8 mouse cellular contexts compared by ENCODE assay signal in genomic region chr4:106837964-106838363, GRCm38 (mm10). TPM values are rescaled to one million over a fixed set of nuclear protein-coding genes. Genes with fewer than 3 reads are reported as not detected.
DNase-seq lines count a peak whose midpoint lies in the region; ATAC-seq and TF ChIP-seq lines count a peak whose summit lies in the region.

No protein-coding gene starts in this region.

- H3K4me1 ChIP-seq in hindbrain, embryonic 11.5 days (replicated peaks; ENCODE audit: control insufficient read depth, insufficient read depth, low read length), result peaks cover 25% of the 10 kb centered on the region
- H3K4me1 ChIP-seq in small intestine, adult 2 months (ENCODE audit: control insufficient read depth, insufficient read depth, insufficient read length, low read length), result peaks cover 12% of the 10 kb centered on the region

- DNase-seq in R1 (ENCODE audit: low read depth, low spot score), result peak; percentile 51
- DNase-seq in cerebellum, postnatal 10 days, result peak; percentile 76 to 84
- peak; percentile 41 to 54 for DNase-seq in frontal cortex, postnatal 25 days (ENCODE audit: low spot score in 2 of 2)
- DNase-seq in hindbrain, embryonic 11.5 days (ENCODE audit: low spot score), result peak; percentile 79
- peak; percentile 68 to 77 for DNase-seq in layer of hippocampus, postnatal 36 days

- ATAC-seq in hindbrain, embryonic 11.5 days (ENCODE audit: low FRiP score), result peak; percentile 60
- ATAC-seq in megakaryocyte progenitor cell, adult 5-6 weeks (replicated peaks; ENCODE audit: poor library complexity), result peak; percentile 14; the same call in 1 of the 2 replicates
- no peak for ATAC-seq in erythroid progenitor cell, adult 5-6 weeks (replicated peaks; ENCODE audit: low FRiP score, poor library complexity, severe bottlenecking)

- TF ChIP-seq CTCF in small intestine, adult 2 months (IDR thresholded peaks at IDR 0.05; ENCODE audit: extremely low read depth, insufficient read length, insufficient replicate concordance, low read depth, low read length), result no peak

- 0 out of 2 replicates have a peak overlapping the region, but pooled peaks have one; percentile 19 for H3K9ac ChIP-seq in hindbrain, embryonic 11.5 days (ENCODE audit: low read depth, low read length)

- no peaks in the 10 kb centered on the region for H3K36me3 ChIP-seq in hindbrain, embryonic 11.5 days (ENCODE audit: control insufficient read depth, insufficient read depth, low read length)
- no peaks in the 10 kb centered on the region for H3K36me3 ChIP-seq in small intestine, adult 2 months (ENCODE audit: control insufficient read depth, insufficient read depth, low read length)

- WGBS in hindbrain, embryonic 11.5 days, result 3% methylated on average over 14 of the region's 18 CpGs
- WGBS in small intestine, adult 2 months, result 7% methylated on average over 17 of the region's 18 CpGs

- H3K27ac ChIP-seq in hindbrain, embryonic 11.5 days (ENCODE audit: low read depth, low read length), result peak overlapping the region; percentile 99
- H3K27ac ChIP-seq in small intestine, adult 2 months (ENCODE audit: insufficient read depth, low read depth, low read length), result no peak overlapping the region

- peak overlapping the region; percentile 34 for H3K4me2 ChIP-seq in hindbrain, embryonic 11.5 days (replicated peaks; ENCODE audit: low read depth, low read length)

- no peak for TF ChIP-seq POLR2A in small intestine, adult 2 months (IDR thresholded peaks at IDR 0.05; ENCODE audit: low read depth, low read length)

- no peaks in the 10 kb centered on the region; the same call in 1 of the 2 replicates for H3K27me3 ChIP-seq in hindbrain, embryonic 11.5 days (ENCODE audit: control insufficient read depth, insufficient read depth, low read length)
- no peaks in the 10 kb centered on the region for H3K27me3 ChIP-seq in small intestine, adult 2 months (ENCODE audit: control insufficient read depth, insufficient read depth, low read length)

- H3K9me3 ChIP-seq in hindbrain, embryonic 11.5 days (ENCODE audit: control insufficient read depth, low read length), result no peaks in the 10 kb centered on the region

- H3K4me3 ChIP-seq in hindbrain, embryonic 11.5 days (ENCODE audit: low read depth, low read length), result peak overlapping the region; percentile 10; the same call in 1 of the 2 replicates
- peak overlapping the region; percentile 33 for H3K4me3 ChIP-seq in small intestine, adult 2 months (ENCODE audit: low read depth, low read length)

RNA-seq across cellular contexts. Expression of gene Acot11, which starts 33.2 kb away (rescaled TPM):
- 1.4 and 1.7 TPM in 2 replicates for polyA plus RNA-seq in hindbrain, embryonic 11.5 days (2014; fragmentation: Nextera tagmentation; extraction: Ambion mirVana)
- 10 to 100 TPM; 50.8 to 52.0 TPM for total RNA-seq in layer of hippocampus, postnatal 36 days (2021)
- 2.0 and 2.3 TPM in 2 replicates for total RNA-seq in megakaryocyte progenitor cell, adult 5-6 weeks (2015)
- 2.6 and 3.2 TPM in 2 replicates for total RNA-seq in megakaryocyte progenitor cell, adult 5-6 weeks (2017)
- 24.9 and 32.1 TPM in 2 replicates for polyA plus RNA-seq in small intestine, adult 2 months (2012; rRNA removed)
- total RNA-seq in erythroid progenitor cell, adult 5-6 weeks (2015; ENCODE audit: low replicate concordance), result 4.2 and 6.8 TPM in 2 replicates
- total RNA-seq in erythroid progenitor cell, adult 5-6 weeks (2017; ENCODE audit: low replicate concordance), result 4.5 and 5.3 TPM in 2 replicates

Comparison
In these comparisons a context has a peak if more than half of its experiments do, and no peak if none do; other contexts are left out.
1. RNA of gene Acot11, which starts 33.2 kb away (total RNA-seq): 50.8 to 52.0 TPM in layer of hippocampus, postnatal 36 days; 4.2 to 6.8 TPM in erythroid progenitor cell, adult 5-6 weeks and 2.0 to 3.2 TPM in megakaryocyte progenitor cell, adult 5-6 weeks; every median in the first group is over 4 times any median in the second.
2. Peak in every context shown above with its lines, with median percentiles within 50 percentile points of each other: DNase-seq.